ENCODE assay signal across 9 mouse cellular contexts in the genomic region with DNA sequence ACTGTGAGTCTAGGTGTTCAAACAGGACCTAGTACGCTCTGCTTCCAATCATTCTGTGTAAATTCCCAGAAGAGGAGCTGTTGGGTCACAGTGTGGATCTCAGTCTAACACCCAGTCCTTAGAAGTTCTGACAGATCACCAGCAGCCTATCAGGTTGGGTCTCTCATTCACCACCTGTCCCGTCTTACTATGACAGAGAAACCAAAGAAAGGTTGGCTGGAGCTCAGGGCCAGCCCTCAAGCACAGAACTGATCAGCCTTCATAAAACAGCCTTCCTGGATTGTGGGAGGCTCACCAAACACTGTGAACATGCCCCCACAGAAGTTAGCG.
A peak's percentile ranks its signal among the peaks of the same experiment; 100 is the strongest.
DNase-seq lines count a peak whose midpoint lies in the region; ATAC-seq and TF ChIP-seq lines count a peak whose summit lies in the region.
"Had no signal": no experiment of that assay in that cellular context is flagged by ENCODE, and none has a peak within 500 bp of the region (broad histone marks: within the 10 kb centered on the region; RNA-seq: fewer than 3 reads in every experiment).

No protein-coding gene starts in this region.

- peaks cover 90% of the 10 kb centered on the region for H3K4me1 ChIP-seq in heart, embryonic 15.5 days (replicated peaks)
- H3K4me1 ChIP-seq in MEL (ENCODE audit: control insufficient read depth in 1 of 2, insufficient read depth in 2 of 2, low read length in 2 of 2): peaks cover 2 to 13% of the 10 kb centered on the region in 2 experiments
- H3K4me1 ChIP-seq in hindbrain, embryonic 10.5 days (replicated peaks): peaks cover 84% of the 10 kb centered on the region
- H3K4me1 ChIP-seq in midbrain, embryonic 10.5 days: peaks cover 91% of the 10 kb centered on the region

- WGBS in heart, embryonic 15.5 days: 52% methylated on average over 3 of the region's 3 CpGs
- 66% methylated on average over 3 of the region's 3 CpGs for WGBS in hindbrain, embryonic 10.5 days
- 75% methylated on average over 3 of the region's 3 CpGs for WGBS in midbrain, embryonic 10.5 days

- no peak for TF ChIP-seq RAD21 in MEL (IDR thresholded peaks at IDR 0.05; ENCODE audit: low read depth, low read length)

- no peaks in the 10 kb centered on the region for H3K27me3 ChIP-seq in heart, embryonic 15.5 days
- no peaks in the 10 kb centered on the region for H3K27me3 ChIP-seq in MEL (ENCODE audit: control insufficient read depth in 1 of 2, insufficient read depth in 2 of 2, low read length in 2 of 2)
- no peaks in the 10 kb centered on the region for H3K27me3 ChIP-seq in hindbrain, embryonic 10.5 days (ENCODE audit: insufficient read depth, poor library complexity, severe bottlenecking)
- H3K27me3 ChIP-seq in midbrain, embryonic 10.5 days (ENCODE audit: low read depth, poor library complexity, severe bottlenecking): no peaks in the 10 kb centered on the region

- ATAC-seq in heart, embryonic 15.5 days (replicated peaks; ENCODE audit: insufficient number of reproducible peaks, insufficient read depth, low FRiP score, low read depth): no peak

- TF ChIP-seq CTCF in MEL (IDR thresholded peaks at IDR 0.05 in 2 of 3, conservative IDR thresholded peaks at IDR 0.05 in 1 of 3; ENCODE audit: control insufficient read depth in 1 of 3, insufficient read depth in 1 of 3, low read depth in 2 of 3, low read length in 3 of 3, poor library complexity in 1 of 3, severe bottlenecking in 1 of 3): no peak

- peak overlapping the region; percentile 84 for H3K4me2 ChIP-seq in heart, embryonic 15.5 days

- no peak for TF ChIP-seq POLR2A in MEL (IDR thresholded peaks at IDR 0.05; ENCODE audit: control insufficient read depth in 1 of 2, insufficient read depth in 1 of 2, low read depth in 1 of 2, low read length in 2 of 2, poor library complexity in 1 of 2)

- peak overlapping the region; percentile 67 for H3K9ac ChIP-seq in heart, embryonic 15.5 days
- peak overlapping the region; percentile 65 for H3K9ac ChIP-seq in MEL (ENCODE audit: control insufficient read depth, low read depth, low read length, poor library complexity, severe bottlenecking)

- H3K79me2 ChIP-seq in MEL (ENCODE audit: control insufficient read depth, insufficient read depth, low read length, poor library complexity): no peaks in the 10 kb centered on the region; the same call in 1 of the 2 replicates

- no peak for TF ChIP-seq EP300 in MEL (IDR thresholded peaks at IDR 0.05; ENCODE audit: low read depth in 1 of 2, low read length in 2 of 2)

- peak overlapping the region; percentile 52 for H3K4me3 ChIP-seq in heart, embryonic 15.5 days
- H3K4me3 ChIP-seq in MEL (ENCODE audit: control insufficient read depth in 1 of 2, insufficient read depth in 1 of 2, low read depth in 2 of 2, low read length in 2 of 2): peak overlapping the region; percentile 62 to 65
- H3K4me3 ChIP-seq in hindbrain, embryonic 10.5 days: peak overlapping the region; percentile 56
- H3K4me3 ChIP-seq in midbrain, embryonic 10.5 days: peak overlapping the region; percentile 63

- H3K36me3 ChIP-seq in heart, embryonic 15.5 days: peaks cover 6% of the 10 kb centered on the region; the same call in 1 of the 2 replicates
- peaks cover 0 to 5% of the 10 kb centered on the region in 2 experiments; a peak in 2 of 4 replicates for H3K36me3 ChIP-seq in MEL (ENCODE audit: control insufficient read depth in 1 of 2, insufficient read depth in 2 of 2, low read length in 2 of 2)
- H3K36me3 ChIP-seq in hindbrain, embryonic 10.5 days: peaks cover 16% of the 10 kb centered on the region
- peaks cover 24% of the 10 kb centered on the region for H3K36me3 ChIP-seq in midbrain, embryonic 10.5 days

- no peak for DNase-seq in heart, postnatal 36 days
- DNase-seq in MEL (ENCODE audit: low read depth, low spot score): no peak
- no peak for DNase-seq in hindbrain, embryonic 10.5 days (ENCODE audit: low spot score)
- DNase-seq in midbrain, embryonic 10.5 days (ENCODE audit: low spot score): no peak
- DNase-seq in ovary, adult 18-20 months (ENCODE audit: low spot score): no peak
- no peak for DNase-seq in MN1 (ENCODE audit: low spot score)
- DNase-seq in kidney, adult 18-20 months: no peak
- DNase-seq: right cerebral cortex, postnatal 14 days had no signal

- intact Hi-C loops in heart, postnatal 36 days (cut with DNase I): loop anchor here (2.0 kb wide), 2 partner anchors 21 to 53 kb away; no protein-coding TSS in a partner anchor

- no peaks in the 10 kb centered on the region for H3K9me3 ChIP-seq in heart, embryonic 15.5 days (replicated peaks)
- no peaks in the 10 kb centered on the region for H3K9me3 ChIP-seq in MEL (replicated peaks; ENCODE audit: insufficient read depth, low read length)
- no peaks in the 10 kb centered on the region for H3K9me3 ChIP-seq in hindbrain, embryonic 10.5 days
- H3K9me3 ChIP-seq in midbrain, embryonic 10.5 days (replicated peaks): no peaks in the 10 kb centered on the region

- H3K27ac ChIP-seq in heart, embryonic 15.5 days: peak overlapping the region; percentile 98
- H3K27ac ChIP-seq in MEL (ENCODE audit: control insufficient read depth, low read depth, low read length): peak overlapping the region; percentile 91
- H3K27ac ChIP-seq in hindbrain, embryonic 10.5 days: peak overlapping the region; percentile 94
- peak overlapping the region; percentile 96 for H3K27ac ChIP-seq in midbrain, embryonic 10.5 days (replicated peaks)

TF ChIP-seq in MEL, 35 proteins besides CTCF, POLR2A, EP300 and RAD21:
- TF ChIP-seq TBP (IDR thresholded peaks at IDR 0.05; ENCODE audit: low read depth, low read length) (no peak), MXI1 (IDR thresholded peaks at IDR 0.05; ENCODE audit: low read depth, low read length) (no peak), MYB (IDR thresholded peaks at IDR 0.05; ENCODE audit: low read depth, low read length) (no peak), ZKSCAN1 (IDR thresholded peaks at IDR 0.05; ENCODE audit: low read depth, low read length) (no peak)
